8 mouse cellular contexts compared by ENCODE assay signal in the genomic region with DNA sequence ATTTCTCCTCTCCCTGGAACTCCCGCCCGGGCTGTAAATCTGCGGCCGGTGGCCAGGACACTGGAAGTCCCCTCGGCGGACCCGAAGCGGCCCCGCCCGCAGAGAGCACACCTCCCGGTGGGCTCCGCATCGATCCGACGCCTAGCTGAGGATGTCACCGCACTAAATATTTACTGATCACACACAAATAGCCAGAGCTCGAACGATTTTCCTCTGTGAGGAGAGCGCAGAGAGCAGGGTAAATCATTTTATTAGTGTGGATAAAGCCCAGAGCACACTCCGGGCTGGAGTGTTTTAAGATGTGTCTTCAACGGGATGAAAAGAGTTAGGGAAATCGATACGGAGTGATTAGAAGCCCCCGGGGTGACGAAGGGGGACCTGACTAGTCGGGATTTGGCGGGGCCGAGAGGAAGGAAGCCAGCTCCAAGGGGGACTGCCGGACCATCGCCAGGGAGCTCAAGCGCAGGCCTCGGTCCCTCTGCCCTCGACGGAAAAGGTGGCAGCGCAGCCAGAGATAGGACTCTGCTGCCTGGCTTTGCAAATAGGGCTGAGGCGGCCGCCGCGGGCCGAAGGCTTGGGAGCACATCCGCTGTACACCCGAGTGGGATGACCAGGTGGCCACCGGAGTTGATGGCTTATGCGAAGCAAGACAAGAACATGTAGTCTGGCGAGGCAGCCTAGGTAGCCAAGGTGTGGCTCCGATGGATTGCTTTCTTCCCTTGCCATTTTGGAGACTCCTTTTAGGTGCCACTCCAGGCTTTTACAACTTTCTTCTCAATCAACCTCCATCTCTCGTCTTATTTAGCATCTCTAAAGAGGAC. TPM values are rescaled to one million over a fixed set of nuclear protein-coding genes. Genes with fewer than 3 reads are reported as not detected.
A peak's percentile ranks its signal among the peaks of the same experiment; 100 is the strongest.
DNase-seq lines count a peak whose midpoint lies in the region; ATAC-seq and TF ChIP-seq lines count a peak whose summit lies in the region.

No protein-coding gene starts in this region.

- no peaks in the 10 kb centered on the region for H3K36me3 ChIP-seq in embryonic facial prominence, embryonic 15.5 days
- no peaks in the 10 kb centered on the region for H3K36me3 ChIP-seq in hindbrain, postnatal 0 days (ENCODE audit: insufficient read depth, low read length)
- H3K36me3 ChIP-seq in liver, embryonic 13.5 days: no peaks in the 10 kb centered on the region

- H3K9me3 ChIP-seq in embryonic facial prominence, embryonic 15.5 days (replicated peaks): no peaks in the 10 kb centered on the region
- no peaks in the 10 kb centered on the region for H3K9me3 ChIP-seq in hindbrain, postnatal 0 days (ENCODE audit: low read length)
- H3K9me3 ChIP-seq in liver, embryonic 13.5 days (replicated peaks): no peaks in the 10 kb centered on the region

- H3K27ac ChIP-seq in embryonic facial prominence, embryonic 15.5 days (replicated peaks): no peak overlapping the region
- peak overlapping the region; percentile 73 for H3K27ac ChIP-seq in hindbrain, postnatal 0 days
- no peak overlapping the region for H3K27ac ChIP-seq in liver, embryonic 13.5 days

- H3K4me1 ChIP-seq in embryonic facial prominence, embryonic 15.5 days: peaks cover 22% of the 10 kb centered on the region
- no peaks in the 10 kb centered on the region for H3K4me1 ChIP-seq in hindbrain, postnatal 0 days (ENCODE audit: insufficient read depth, low read length)
- H3K4me1 ChIP-seq in liver, embryonic 13.5 days (replicated peaks): no peaks in the 10 kb centered on the region

- no peak for TF ChIP-seq CTCF in hindbrain, postnatal 0 days (IDR thresholded peaks at IDR 0.05; ENCODE audit: low read depth)

- peak; percentile 25 to 55 for DNase-seq in heart, adult 18-20 months
- no peak for DNase-seq in heart, adult 8-10 months (ENCODE audit: low spot score)
- peak; percentile 36 for DNase-seq in hindbrain, postnatal 0 days (ENCODE audit: low spot score)
- no peak for DNase-seq in liver, embryonic 13.5 days
- DNase-seq in ovary, postnatal 36 days (ENCODE audit: low spot score): peak; percentile 40
- DNase-seq in cerebellum, postnatal 36 days: no peak
- no peak for DNase-seq in left cerebral cortex, adult 9 months (ENCODE audit: low spot score in 2 of 2)

- peaks cover 60% of the 10 kb centered on the region for H3K27me3 ChIP-seq in embryonic facial prominence, embryonic 15.5 days
- peaks cover 23% of the 10 kb centered on the region for H3K27me3 ChIP-seq in hindbrain, postnatal 0 days (ENCODE audit: insufficient read depth, low read length)
- peaks cover 72% of the 10 kb centered on the region for H3K27me3 ChIP-seq in liver, embryonic 13.5 days

- H3K4me3 ChIP-seq in embryonic facial prominence, embryonic 15.5 days (replicated peaks): peak overlapping the region; percentile 38
- peak overlapping the region; percentile 23 for H3K4me3 ChIP-seq in hindbrain, postnatal 0 days (ENCODE audit: low read length)
- peak overlapping the region; percentile 6 for H3K4me3 ChIP-seq in liver, embryonic 13.5 days (replicated peaks)

- no peak for ATAC-seq in embryonic facial prominence, embryonic 15.5 days (ENCODE audit: insufficient number of reproducible peaks, low FRiP score, low TSS enrichment, low read depth)
- peak; percentile 37 for ATAC-seq in hindbrain, postnatal 0 days
- ATAC-seq in liver, embryonic 13.5 days (ENCODE audit: low read depth): no peak

- WGBS in embryonic facial prominence, embryonic 15.5 days: 2% methylated on average over 47 of the region's 47 CpGs
- WGBS in hindbrain, postnatal 0 days: 2% methylated on average over 47 of the region's 47 CpGs
- 3% methylated on average over 47 of the region's 47 CpGs for WGBS in liver, embryonic 13.5 days (ENCODE audit: insufficient replicate concordance)

- H3K9ac ChIP-seq in embryonic facial prominence, embryonic 15.5 days: no peak overlapping the region
- H3K9ac ChIP-seq in hindbrain, postnatal 0 days (replicated peaks; ENCODE audit: low read length): peak overlapping the region; percentile 39
- H3K9ac ChIP-seq in liver, embryonic 13.5 days: peak overlapping the region; percentile 26; the same call in 1 of the 2 replicates

- peak overlapping the region; percentile 59 for H3K4me2 ChIP-seq in embryonic facial prominence, embryonic 15.5 days (replicated peaks)
- H3K4me2 ChIP-seq in hindbrain, postnatal 0 days (ENCODE audit: low read depth, low read length): peak overlapping the region; percentile 77
- H3K4me2 ChIP-seq in liver, embryonic 13.5 days: peak overlapping the region; percentile 56

RNA-seq across cellular contexts. Expression of a gene that starts 3.4 kb away (rescaled TPM):
- total RNA-seq in heart, adult 18-20 months (2021): 10 to 100 TPM; 13.6 to 14.8 TPM
- 10 to 100 TPM; 12.5 to 23.1 (median 20.3) TPM for total RNA-seq in heart, adult 8-10 months (2022)
- polyA plus RNA-seq in embryonic facial prominence, embryonic 15.5 days (2015; fragmentation: Nextera tagmentation; extraction: Ambion mirVana): 32.3 and 35.6 TPM in 2 replicates
- 33.2 and 43.1 TPM in 2 replicates for total RNA-seq in hindbrain, postnatal 0 days (2014; rRNA removed)
- 74.2 and 75.4 TPM in 2 replicates for polyA plus RNA-seq in hindbrain, postnatal 0 days (2015; fragmentation: Nextera tagmentation; extraction: Ambion mirVana)
- 10.2 and 11.9 TPM in 2 replicates for polyA plus RNA-seq in liver, embryonic 13.5 days (2015; fragmentation: Nextera tagmentation; extraction: Ambion mirVana)

Comparison
In these comparisons a context has a peak if more than half of its experiments do, and no peak if none do; other contexts are left out.
1. DNase-seq: peak in heart, adult 18-20 months (2 of 2), hindbrain, postnatal 0 days (single experiment) and ovary, postnatal 36 days (single experiment); none in heart, adult 8-10 months (single experiment), liver, embryonic 13.5 days (single experiment), cerebellum, postnatal 36 days (0 of 2) and left cerebral cortex, adult 9 months (0 of 2).
2. Peak in every context shown above with its lines, with median percentiles within 50 percentile points of each other: H3K4me2 ChIP-seq and H3K4me3 ChIP-seq.